Mouse (Mus musculus): ENCODE measurements around the gene Stag1. TPM values are rescaled to one million over a fixed set of nuclear protein-coding genes. Genes with fewer than 3 reads are reported as not detected.

The Stag1 gene
- polyA plus RNA-seq (2012; ENCODE audit: insufficient read depth, insufficient read length, missing spikeins): 8.2 and 16.9 TPM in 2 replicates

- H3K4me3 ChIP-seq (ENCODE audit: insufficient read depth, low read depth, low read length): no peak within 1 kb of the TSS
- H3K27ac ChIP-seq (replicated peaks; ENCODE audit: low read depth, low read length): no peak within 1 kb of the TSS
- H3K4me1 ChIP-seq (ENCODE audit: control insufficient read depth, insufficient read depth, insufficient read length, low read length): no peaks in the 10 kb centered on the region
Measured at GRCm38 (mm10) chr9:100597546-100597945, at the start of gene Stag1. Gene Stag1, plus strand, starts transcription at chr9:100597798.

- H3K27ac ChIP-seq (replicated peaks; ENCODE audit: low read depth, low read length): no peak overlapping the region
- H3K4me1 ChIP-seq (ENCODE audit: control insufficient read depth, insufficient read depth, insufficient read length, low read length): peaks cover 2% of the 10 kb centered on the region
- H3K4me3 ChIP-seq (ENCODE audit: insufficient read depth, low read depth, low read length): no peak overlapping the region
Measured at GRCm38 (mm10) chr9:100548313-100548712, 49.3 kb upstream of the Stag1 start.

GRCm38 (mm10) chr9:100555686-100556085, 41.9 kb upstream of the Stag1 start:
- no peaks in the 10 kb centered on the region for H3K4me1 ChIP-seq (ENCODE audit: control insufficient read depth, insufficient read depth, insufficient read length, low read length)
- no peak overlapping the region for H3K4me3 ChIP-seq (ENCODE audit: insufficient read depth, low read depth, low read length)
- no peak overlapping the region for H3K27ac ChIP-seq (replicated peaks; ENCODE audit: low read depth, low read length)

GRCm38 (mm10) chr9:100558023-100558573, 39.5 kb upstream of the Stag1 start:
- no peaks in the 10 kb centered on the region for H3K4me1 ChIP-seq (ENCODE audit: control insufficient read depth, insufficient read depth, insufficient read length, low read length)
- H3K27ac ChIP-seq (replicated peaks; ENCODE audit: low read depth, low read length): no peak overlapping the region
- no peak overlapping the region for H3K4me3 ChIP-seq (ENCODE audit: insufficient read depth, low read depth, low read length)

- Histone ChIP-seq H3K27ac (replicated peaks; ENCODE audit: low read depth, low read length) (no peak overlapping the region), H3K4me1 (ENCODE audit: control insufficient read depth, insufficient read depth, insufficient read length, low read length) (no peaks in the 10 kb centered on the region), H3K4me3 (ENCODE audit: insufficient read depth, low read depth, low read length) (no peak overlapping the region)
Measured at GRCm38 (mm10) chr9:100558991-100559390, 38.6 kb upstream of the Stag1 start.

- no peaks in the 10 kb centered on the region for H3K4me1 ChIP-seq (ENCODE audit: control insufficient read depth, insufficient read depth, insufficient read length, low read length)
- no peak overlapping the region for H3K27ac ChIP-seq (replicated peaks; ENCODE audit: low read depth, low read length)
- no peak overlapping the region for H3K4me3 ChIP-seq (ENCODE audit: insufficient read depth, low read depth, low read length)
Measured at GRCm38 (mm10) chr9:100560251-100560890, 37.2 kb upstream of the Stag1 start.

- Histone ChIP-seq H3K4me1 (ENCODE audit: control insufficient read depth, insufficient read depth, insufficient read length, low read length) (no peaks in the 10 kb centered on the region), H3K4me3 (ENCODE audit: insufficient read depth, low read depth, low read length) (peak overlapping the region; percentile 66), H3K27ac (replicated peaks; ENCODE audit: low read depth, low read length) (no peak overlapping the region; the same call in 1 of the 2 replicates)
Measured at GRCm38 (mm10) chr9:100569798-100570625, 27.6 kb upstream of the Stag1 start.

GRCm38 (mm10) chr9:100570626-100571233, 26.9 kb upstream of the Stag1 start, which contains the start of gene Slc35g2:
Gene Slc35g2, minus strand, starts transcription at chr9:100571090.
- no peaks in the 10 kb centered on the region for H3K4me1 ChIP-seq (ENCODE audit: control insufficient read depth, insufficient read depth, insufficient read length, low read length)
- H3K4me3 ChIP-seq (ENCODE audit: insufficient read depth, low read depth, low read length): peak within 1 kb of the TSS; percentile 66
- no peak within 1 kb of the TSS; the same call in 1 of the 2 replicates for H3K27ac ChIP-seq (replicated peaks; ENCODE audit: low read depth, low read length)

GRCm38 (mm10) chr9:100571511-100571910, 26.1 kb upstream of the Stag1 start:
- Histone ChIP-seq H3K4me3 (ENCODE audit: insufficient read depth, low read depth, low read length) (no peak overlapping the region), H3K27ac (replicated peaks; ENCODE audit: low read depth, low read length) (no peak overlapping the region), H3K4me1 (ENCODE audit: control insufficient read depth, insufficient read depth, insufficient read length, low read length) (no peaks in the 10 kb centered on the region)

- Histone ChIP-seq H3K4me3 (ENCODE audit: insufficient read depth, low read depth, low read length) (no peak overlapping the region), H3K4me1 (ENCODE audit: control insufficient read depth, insufficient read depth, insufficient read length, low read length) (no peaks in the 10 kb centered on the region), H3K27ac (replicated peaks; ENCODE audit: low read depth, low read length) (no peak overlapping the region)
Measured at GRCm38 (mm10) chr9:100573300-100573699, 24.3 kb upstream of the Stag1 start.

GRCm38 (mm10) chr9:100573942-100574341, 23.7 kb upstream of the Stag1 start:
- Histone ChIP-seq H3K27ac (replicated peaks; ENCODE audit: low read depth, low read length) (no peak overlapping the region), H3K4me1 (ENCODE audit: control insufficient read depth, insufficient read depth, insufficient read length, low read length) (no peaks in the 10 kb centered on the region), H3K4me3 (ENCODE audit: insufficient read depth, low read depth, low read length) (no peak overlapping the region)

GRCm38 (mm10) chr9:100580196-100580740, 17.3 kb upstream of the Stag1 start:
- H3K27ac ChIP-seq (replicated peaks; ENCODE audit: low read depth, low read length): no peak overlapping the region
- no peaks in the 10 kb centered on the region for H3K4me1 ChIP-seq (ENCODE audit: control insufficient read depth, insufficient read depth, insufficient read length, low read length)
- H3K4me3 ChIP-seq (ENCODE audit: insufficient read depth, low read depth, low read length): no peak overlapping the region

- no peak overlapping the region for H3K27ac ChIP-seq (replicated peaks; ENCODE audit: low read depth, low read length)
- H3K4me3 ChIP-seq (ENCODE audit: insufficient read depth, low read depth, low read length): no peak overlapping the region
- no peaks in the 10 kb centered on the region for H3K4me1 ChIP-seq (ENCODE audit: control insufficient read depth, insufficient read depth, insufficient read length, low read length)
Measured at GRCm38 (mm10) chr9:100581543-100582492, 15.8 kb upstream of the Stag1 start.
